Mouse (Mus musculus) embryonic stem cell, embryonic (primary cell): ENCODE data around the gene Hdac7.

ENCODE experiments used
- CTCF ChIA-PET, 4 experiments: fragments of 300-600 bp in 2 of 4; fragments of 350-600 bp in 2 of 4; sonication (Branson Sonifier 250); formaldehyde crosslinking; loops; one replicate each; lab custom pipeline; 2022; ENCODE audit warnings: inconsistent platforms in 2 of 4; lab: Charles Lee
- POLR2A ChIA-PET, 4 experiments: fragments of 300-600 bp in 2 of 4; fragments of 350-600 bp in 2 of 4; sonication (Branson Sonifier 250); formaldehyde crosslinking; loops; one replicate each; lab custom pipeline; 2022; ENCODE audit warnings: antibody characterized with exemption in 4 of 4, inconsistent platforms in 1 of 4; lab: Charles Lee

Hdac7 gene

DNA sequence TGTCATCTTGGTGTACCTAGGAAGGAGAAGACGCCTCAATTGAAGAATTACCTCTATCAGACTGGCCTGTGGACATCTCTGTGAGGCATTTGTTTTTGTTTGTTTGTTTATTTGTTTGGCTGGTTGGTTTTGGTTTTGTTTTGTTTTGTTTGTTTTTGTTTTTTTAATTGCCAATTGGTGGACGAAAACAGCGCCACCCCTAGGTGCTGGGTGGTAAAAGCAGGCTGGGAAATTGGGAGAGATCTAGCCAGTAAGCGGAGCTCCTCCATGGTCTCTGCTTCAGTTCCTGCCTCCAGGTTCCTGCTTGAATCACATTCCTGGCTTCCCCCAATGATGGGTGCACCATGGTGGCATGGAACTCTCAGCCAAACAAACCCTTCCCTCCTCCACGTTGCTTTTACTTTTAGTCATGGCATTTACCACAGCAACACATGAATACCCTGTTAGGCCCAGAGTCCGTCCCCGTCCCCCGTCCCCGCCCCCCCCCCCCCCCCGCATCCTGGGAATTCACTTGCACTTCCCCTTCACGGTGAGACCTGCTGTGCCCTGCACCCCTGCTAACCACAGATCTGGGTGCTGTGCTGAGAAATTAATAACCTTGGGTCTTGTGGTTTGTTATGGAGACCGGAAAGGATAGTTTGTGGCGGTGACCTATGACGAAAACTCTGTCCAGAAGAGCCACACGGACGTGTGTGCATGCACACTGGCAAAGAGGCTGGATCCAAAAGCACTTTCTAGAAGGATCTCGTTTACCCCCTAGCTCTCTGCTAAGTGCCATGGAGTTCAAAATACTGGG, 27.9 kb downstream of the Hdac7 start:
- POLR2A ChIA-PET = interaction anchor here in 2 of 4 experiments (0.6 to 1.1 kb wide), 7 partner anchors 9 to 691 kb away, joined by 3 to 5 read pairs (median 3); no protein-coding TSS in a partner anchor
- CTCF ChIA-PET = interaction anchor here (0.7 to 2.5 kb wide), 19 partner anchors 8 to 149 kb away, joined by 3 to 11 read pairs (median 4); partner anchors contain the start of gene Tmem106c (in 1 of the 4)

DNA sequence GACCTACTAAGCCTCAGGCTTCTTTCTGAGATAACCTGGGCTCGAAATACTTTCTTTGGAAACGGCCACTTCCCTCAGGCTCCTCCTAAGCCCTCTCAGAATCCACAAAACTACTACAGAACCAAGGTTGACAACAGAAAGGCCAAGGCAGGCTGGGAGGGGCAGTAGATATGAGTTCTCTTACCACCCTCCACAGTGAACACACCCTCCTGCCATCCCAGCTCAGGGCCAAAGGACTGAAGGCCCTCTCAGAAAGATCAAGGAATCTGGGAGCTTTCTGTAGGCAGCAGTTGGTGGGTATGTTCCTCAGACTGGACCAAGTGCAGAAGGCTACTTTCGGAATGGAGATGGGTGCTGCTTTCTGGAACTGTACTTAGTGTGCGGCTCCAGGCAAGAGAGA, 29.0 kb downstream of the Hdac7 start:
- POLR2A ChIA-PET = interaction anchor here in 1 of 4 experiments (0.8 kb wide), 1 partner anchor 35 kb away, joined by 3 read pairs; no protein-coding TSS in a partner anchor
- CTCF ChIA-PET = interaction anchor here in 3 of 4 experiments (0.5 to 2.1 kb wide), 7 partner anchors 10 to 1910 kb away, joined by 3 to 11 read pairs (median 3); partner anchors contain the start of gene Cox14 (in 1 of the 3)

DNA sequence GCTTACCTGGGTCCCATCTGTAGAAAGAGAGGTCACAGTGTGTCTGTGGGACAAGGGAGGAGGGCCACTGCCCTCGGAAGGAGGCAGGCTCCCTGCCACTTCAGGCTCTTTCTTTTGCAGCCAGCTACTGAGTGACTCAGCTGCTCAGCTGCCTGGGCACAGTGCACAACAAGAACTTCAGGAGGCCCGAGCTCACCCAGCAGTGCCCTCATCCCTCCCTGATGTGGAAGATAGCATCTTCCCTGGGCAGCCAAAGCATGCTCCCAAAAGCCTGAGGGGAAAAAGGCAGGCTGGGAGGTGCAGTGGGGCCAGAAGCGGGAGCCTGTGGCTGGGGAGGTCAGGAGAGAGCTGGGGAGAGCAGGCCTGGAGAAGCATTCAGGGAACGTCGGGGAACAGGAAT, 29.6 kb downstream of the Hdac7 start:
- POLR2A ChIA-PET = interaction anchor here in 1 of 4 experiments (0.8 kb wide), 1 partner anchor 36 kb away, joined by 3 read pairs; no protein-coding TSS in a partner anchor
- CTCF ChIA-PET = interaction anchor here in 3 of 4 experiments (0.5 to 2.1 kb wide), 7 partner anchors 10 to 1910 kb away, joined by 3 to 11 read pairs (median 4); partner anchors contain the start of gene Cox14 (in 1 of the 3)

DNA sequence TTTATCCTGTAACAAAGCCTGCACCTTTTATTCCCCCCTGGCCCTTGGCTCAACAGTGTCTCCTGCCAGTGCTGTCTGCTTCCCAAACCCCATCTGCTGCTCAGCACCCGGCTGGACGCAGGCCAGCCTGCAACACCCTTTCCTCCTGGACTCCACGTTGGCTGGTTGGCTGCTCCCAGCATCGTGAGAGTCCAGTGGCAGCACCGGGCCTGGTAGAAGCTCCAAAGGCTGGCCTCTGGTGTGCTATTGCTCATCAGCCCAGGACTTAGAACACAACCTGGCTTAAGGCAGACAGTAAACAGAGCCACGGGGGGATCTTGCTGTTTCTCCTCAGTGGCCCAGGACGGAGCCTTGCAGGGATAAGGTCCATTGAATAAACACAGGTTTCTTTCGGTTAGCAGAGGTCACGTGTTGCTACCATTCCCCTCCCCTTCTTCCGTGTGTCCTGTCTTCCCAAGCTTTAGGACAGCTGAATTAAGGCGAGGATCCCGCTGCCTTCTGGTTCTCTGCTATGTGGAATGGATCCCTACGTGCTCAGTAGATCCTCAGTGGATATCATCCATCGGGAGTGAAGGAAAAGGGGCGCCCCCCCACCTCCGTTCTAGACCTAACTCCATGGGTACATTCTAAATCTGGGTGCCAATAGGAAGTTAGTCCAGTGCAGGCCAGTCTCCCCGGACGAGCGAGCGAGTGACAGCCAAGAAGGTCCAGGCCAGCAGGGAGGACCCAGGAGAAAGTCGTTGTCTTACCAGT, 30.7 kb downstream of the Hdac7 start:
- ChIA-PET POLR2A (interaction anchor here in 1 of 4 experiments (0.6 to 0.8 kb wide), 2 partner anchors 8 to 1107 kb away, joined by 3 read pairs; no protein-coding TSS in a partner anchor), CTCF (interaction anchor here in 2 of 4 experiments (0.6 to 3.0 kb wide), 4 partner anchors 11 to 36 kb away, joined by 3 to 13 read pairs (median 6); no protein-coding TSS in a partner anchor)

DNA sequence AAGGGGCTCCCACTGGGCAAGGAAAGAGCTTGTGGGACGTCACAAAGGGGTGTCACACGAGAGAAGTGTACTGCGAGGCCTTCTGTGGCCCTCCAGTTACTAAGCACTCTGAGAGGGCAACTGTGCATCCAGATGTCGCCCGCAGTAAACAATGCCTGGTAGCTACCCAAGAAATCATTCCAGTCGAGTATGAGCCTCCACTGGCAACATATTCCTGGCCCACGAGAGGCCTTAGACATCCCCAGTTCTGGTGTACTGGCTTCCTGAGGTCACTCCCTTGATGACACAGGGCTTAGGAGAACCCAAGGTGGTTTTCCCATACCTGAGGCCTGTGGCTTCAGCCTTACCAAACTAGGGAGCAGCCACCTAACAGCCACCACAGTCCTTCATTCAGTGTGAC, 31.4 kb downstream of the Hdac7 start:
- CTCF ChIA-PET = interaction anchor here in 2 of 4 experiments (0.8 to 3.0 kb wide), 7 partner anchors 12 to 876 kb away, joined by 3 to 13 read pairs (median 6); no protein-coding TSS in a partner anchor
- POLR2A ChIA-PET = interaction anchor here in 2 of 4 experiments (0.5 to 0.6 kb wide), 2 partner anchors 112 to 141 kb away, joined by 3 read pairs; no protein-coding TSS in a partner anchor

DNA sequence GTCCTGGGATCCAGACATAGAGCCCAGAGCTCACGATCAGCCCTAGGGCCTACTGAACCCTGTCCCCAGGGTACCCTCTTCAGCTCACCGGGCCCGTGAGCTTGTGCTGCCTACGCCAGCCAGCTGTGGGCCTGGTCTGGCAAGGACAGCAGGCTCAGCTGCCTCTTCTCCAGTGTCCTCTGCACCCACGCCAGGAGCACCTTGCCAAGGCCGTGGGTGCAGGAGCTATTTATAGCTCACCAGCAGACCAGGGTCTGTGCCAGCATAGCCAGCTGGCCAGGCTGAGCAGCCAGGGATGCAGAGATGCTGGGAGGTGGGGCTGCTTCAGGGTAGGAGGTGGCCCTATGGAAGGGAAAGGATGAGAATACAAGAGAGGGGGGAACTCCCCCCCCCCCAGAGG, 32.2 kb downstream of the Hdac7 start:
- CTCF ChIA-PET = interaction anchor here in 3 of 4 experiments (0.8 to 3.0 kb wide), 8 partner anchors 17 to 875 kb away, joined by 3 to 13 read pairs (median 4); no protein-coding TSS in a partner anchor
- POLR2A ChIA-PET = interaction anchor here in 1 of 4 experiments (0.5 kb wide), 1 partner anchor 208 kb away, joined by 3 read pairs; no protein-coding TSS in a partner anchor

DNA sequence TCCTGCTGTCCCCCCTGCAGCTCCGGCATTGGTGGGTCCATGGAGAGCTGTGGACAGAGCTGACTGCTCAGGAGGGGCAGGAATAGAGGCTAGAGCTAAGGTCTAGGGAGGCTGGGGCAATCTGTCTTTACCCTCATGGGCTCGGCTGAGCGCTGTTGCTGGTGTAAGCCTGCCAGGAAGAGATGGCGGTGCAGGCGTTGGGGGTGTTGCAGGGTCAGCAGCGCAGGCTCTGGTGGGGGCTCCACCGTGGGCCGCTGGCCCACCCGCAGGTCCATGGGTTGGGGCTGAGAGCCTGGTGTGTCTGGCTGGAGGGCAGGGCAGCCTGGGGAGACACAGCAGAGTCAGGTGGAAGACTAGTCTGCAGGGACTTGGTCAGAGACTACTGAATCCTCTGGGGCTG, 33.0 kb downstream of the Hdac7 start:
- CTCF ChIA-PET = interaction anchor here in 2 of 4 experiments (1.2 to 3.0 kb wide), 5 partner anchors 23 to 39 kb away, joined by 3 to 13 read pairs (median 4); no protein-coding TSS in a partner anchor
- POLR2A ChIA-PET = no interaction called here

DNA sequence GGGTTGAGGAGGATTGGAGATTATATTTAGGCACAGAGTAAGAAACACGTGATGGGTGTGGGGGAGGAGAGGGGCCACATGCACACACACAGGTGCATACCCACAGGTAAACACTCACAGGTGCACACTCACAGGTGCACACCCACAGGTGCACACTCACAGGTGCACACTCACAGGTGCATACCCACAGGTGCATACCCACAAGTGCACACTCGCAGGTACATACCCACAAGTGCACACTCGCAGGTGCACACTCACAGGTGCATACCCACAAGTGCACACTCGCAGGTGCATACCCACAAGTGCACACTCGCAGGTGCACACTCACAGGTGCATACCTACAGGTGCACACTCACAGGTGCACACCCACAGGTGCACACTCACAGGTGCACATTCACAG, 33.9 kb downstream of the Hdac7 start:
- ChIA-PET CTCF (interaction anchor here in 3 of 4 experiments (0.6 to 1.1 kb wide), 7 partner anchors 19 to 147 kb away, joined by 3 to 11 read pairs (median 4); no protein-coding TSS in a partner anchor), POLR2A (interaction anchor here in 1 of 4 experiments (1.4 kb wide), 1 partner anchor 10 kb away, joined by 4 read pairs; no protein-coding TSS in a partner anchor)

DNA sequence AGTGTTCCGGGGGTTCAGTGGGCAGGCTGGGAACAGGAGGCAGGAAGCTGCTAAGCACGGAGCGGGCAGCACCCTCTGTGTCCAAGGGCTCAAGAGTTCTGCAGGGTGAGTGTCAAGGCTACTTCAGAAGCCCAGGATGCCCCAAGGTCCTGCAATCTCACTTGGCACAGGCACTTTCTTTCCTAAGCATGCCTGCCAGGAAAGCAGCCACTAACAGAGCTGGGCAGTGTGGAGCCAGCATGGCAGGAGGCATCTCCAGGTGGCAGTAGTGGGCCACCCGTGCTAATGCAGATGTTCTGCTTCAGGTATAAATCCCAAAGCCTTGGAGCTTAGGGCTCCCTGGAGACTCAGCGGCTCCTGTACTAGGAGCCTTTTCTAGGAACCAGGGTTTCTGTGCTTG, 34.4 kb downstream of the Hdac7 start:
- ChIA-PET POLR2A (interaction anchor here in 1 of 4 experiments (1.4 kb wide), 1 partner anchor 9 kb away, joined by 4 read pairs; no protein-coding TSS in a partner anchor), CTCF (interaction anchor here in 3 of 4 experiments (0.6 to 1.1 kb wide), 7 partner anchors 19 to 146 kb away, joined by 3 to 11 read pairs (median 4); no protein-coding TSS in a partner anchor)

DNA sequence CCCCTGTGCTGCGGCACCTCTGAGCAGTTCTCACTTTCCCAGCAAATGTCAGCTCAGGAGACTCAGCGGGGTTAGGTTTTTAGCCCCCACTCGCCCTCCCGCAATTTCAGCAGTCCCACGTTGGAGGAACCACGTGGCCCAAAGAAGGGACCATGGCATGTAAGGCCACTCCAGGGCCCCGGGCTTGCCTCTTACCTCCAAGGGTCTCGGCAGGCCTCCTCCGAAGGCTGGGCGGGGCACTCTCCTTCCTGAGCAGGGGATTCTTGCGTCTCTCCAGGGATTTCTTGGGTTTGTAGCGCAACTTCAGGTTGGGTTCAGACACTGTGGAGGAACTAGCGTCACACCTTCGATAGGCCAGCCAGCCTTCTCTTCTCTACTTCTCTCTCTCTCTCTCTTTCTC, 35.1 kb downstream of the Hdac7 start:
- CTCF ChIA-PET = interaction anchor here in 3 of 4 experiments (0.8 to 1.5 kb wide), 4 partner anchors 8 to 837 kb away, joined by 3 read pairs; no protein-coding TSS in a partner anchor
- POLR2A ChIA-PET = interaction anchor here in 1 of 4 experiments (1.2 to 1.4 kb wide), 2 partner anchors 8 to 11 kb away, joined by 3 to 4 read pairs; no protein-coding TSS in a partner anchor

DNA sequence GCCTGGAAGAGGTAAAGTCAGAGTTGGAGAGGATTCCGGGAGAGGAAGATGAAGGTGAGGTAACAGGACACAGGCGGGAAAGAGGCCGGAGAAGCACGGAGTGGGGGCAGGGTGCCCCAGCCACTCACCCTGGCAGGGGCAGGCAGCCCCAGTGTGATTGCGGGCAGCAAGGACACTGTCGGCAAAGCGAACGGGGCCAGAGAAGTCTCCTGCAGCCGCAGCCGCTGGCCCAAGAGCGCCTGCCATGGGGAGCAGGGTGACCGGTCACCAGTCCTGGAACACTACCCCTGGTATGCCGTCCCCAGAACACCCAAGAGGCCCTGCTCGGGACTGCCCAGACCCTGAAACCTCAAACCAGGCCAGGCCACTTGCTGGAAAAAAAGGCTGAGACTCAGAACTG, 35.8 kb downstream of the Hdac7 start:
- ChIA-PET CTCF (interaction anchor here in 3 of 4 experiments (0.8 to 1.5 kb wide), 4 partner anchors 9 to 836 kb away, joined by 3 read pairs; no protein-coding TSS in a partner anchor), POLR2A (interaction anchor here in 1 of 4 experiments (1.2 kb wide), 1 partner anchor 12 kb away, joined by 3 read pairs; no protein-coding TSS in a partner anchor)

DNA sequence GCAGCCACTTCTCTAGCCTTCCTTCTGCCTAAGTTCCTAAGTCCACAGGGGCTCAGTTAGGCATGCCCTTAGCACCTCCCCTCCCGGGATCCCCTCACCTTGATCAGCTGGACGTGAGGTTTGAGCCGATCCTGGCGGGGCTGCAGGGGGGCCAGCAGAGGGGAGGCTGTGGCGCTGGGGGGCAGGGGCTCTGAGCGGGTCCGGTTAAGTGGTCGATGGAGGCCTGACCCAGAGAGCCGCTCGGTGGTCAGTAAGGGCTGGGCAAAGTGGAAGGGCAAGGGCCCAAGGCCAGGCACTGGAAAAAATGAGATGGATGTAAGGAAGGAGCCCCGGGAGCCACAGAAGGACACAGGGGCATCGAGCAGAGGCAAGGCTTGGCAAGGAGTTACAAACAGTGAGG, 36.4 kb downstream of the Hdac7 start:
- ChIA-PET POLR2A (no interaction called here), CTCF (interaction anchor here in 1 of 4 experiments (1.5 kb wide), 1 partner anchor 9 kb away, joined by 3 read pairs; no protein-coding TSS in a partner anchor)

DNA sequence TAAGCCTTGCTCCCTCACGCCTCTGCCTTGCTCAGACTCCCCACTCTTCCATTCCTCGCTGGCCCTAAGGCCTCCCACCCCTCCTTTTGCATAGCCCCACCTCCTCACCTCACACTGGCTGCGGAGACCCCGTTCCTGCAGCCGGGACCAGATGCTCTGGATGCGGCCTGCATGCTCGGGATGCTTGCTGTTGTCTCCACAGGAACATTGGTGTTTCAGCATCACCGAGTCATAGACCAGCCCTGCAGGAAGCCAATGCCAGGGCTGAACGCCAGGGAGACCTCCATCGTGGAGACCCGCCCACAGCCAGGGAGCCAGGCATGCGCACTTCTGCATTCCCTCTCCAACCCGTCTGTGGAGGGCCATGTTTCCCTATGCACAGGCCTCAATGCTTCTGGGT, 41.7 kb downstream of the Hdac7 start:
- ChIA-PET POLR2A (interaction anchor here in 3 of 4 experiments (0.6 to 1.5 kb wide), 4 partner anchors 14 to 1311 kb away, joined by 3 to 11 read pairs (median 5); no protein-coding TSS in a partner anchor), CTCF (interaction anchor here in 3 of 4 experiments (0.6 to 2.7 kb wide), 3 partner anchors 24 to 48 kb away, joined by 3 to 16 read pairs (median 7); no protein-coding TSS in a partner anchor)

DNA sequence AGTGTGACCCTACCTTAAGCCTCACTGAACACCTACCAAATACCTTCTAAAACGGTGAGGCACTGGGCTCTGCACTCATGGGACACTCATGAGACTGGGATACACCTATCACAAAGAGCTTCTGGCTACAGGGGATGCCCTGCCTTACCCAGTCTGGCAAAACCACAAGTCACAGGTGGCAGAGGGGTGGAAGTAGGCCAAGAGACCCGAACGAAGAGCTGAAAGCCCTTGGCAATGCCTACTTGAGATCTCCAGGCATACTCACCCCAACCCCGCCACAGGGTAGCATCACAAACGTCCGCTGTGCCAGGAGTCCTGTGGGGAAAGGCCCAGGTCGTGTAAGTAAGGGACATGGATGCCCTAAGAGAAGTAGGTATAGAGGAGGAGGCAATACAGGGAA, 42.5 kb downstream of the Hdac7 start:
- POLR2A ChIA-PET = interaction anchor here in 2 of 4 experiments (1.0 to 1.5 kb wide), 3 partner anchors 14 to 20 kb away, joined by 4 to 5 read pairs (median 5); no protein-coding TSS in a partner anchor
- CTCF ChIA-PET = interaction anchor here in 2 of 4 experiments (1.5 to 2.7 kb wide), 3 partner anchors 48 to 137 kb away, joined by 5 to 16 read pairs (median 7); no protein-coding TSS in a partner anchor

DNA sequence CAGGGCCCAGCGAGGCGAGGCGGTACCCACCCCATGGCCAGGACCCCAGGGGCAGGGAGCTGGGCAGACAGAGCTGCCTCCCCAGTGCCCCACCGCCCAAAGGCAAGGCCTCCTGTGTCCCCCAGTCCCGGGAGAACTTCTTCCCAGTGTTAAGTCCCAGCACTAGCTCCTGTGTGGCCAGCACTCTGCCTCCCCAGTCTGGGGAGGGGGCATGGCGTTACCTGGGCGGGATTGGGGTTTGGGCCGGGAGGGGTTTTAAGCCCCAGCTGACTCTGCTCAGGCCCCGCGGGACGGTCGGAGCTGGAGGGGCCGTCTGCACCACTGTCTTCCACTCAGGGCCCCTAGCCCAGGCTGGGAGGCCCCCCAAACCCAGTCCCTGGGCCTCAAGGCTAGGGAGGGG, 43.4 kb downstream of the Hdac7 start:
- POLR2A ChIA-PET = interaction anchor here in 2 of 4 experiments (0.7 to 1.3 kb wide), 4 partner anchors 9 to 856 kb away, joined by 3 to 4 read pairs (median 3); no protein-coding TSS in a partner anchor

DNA sequence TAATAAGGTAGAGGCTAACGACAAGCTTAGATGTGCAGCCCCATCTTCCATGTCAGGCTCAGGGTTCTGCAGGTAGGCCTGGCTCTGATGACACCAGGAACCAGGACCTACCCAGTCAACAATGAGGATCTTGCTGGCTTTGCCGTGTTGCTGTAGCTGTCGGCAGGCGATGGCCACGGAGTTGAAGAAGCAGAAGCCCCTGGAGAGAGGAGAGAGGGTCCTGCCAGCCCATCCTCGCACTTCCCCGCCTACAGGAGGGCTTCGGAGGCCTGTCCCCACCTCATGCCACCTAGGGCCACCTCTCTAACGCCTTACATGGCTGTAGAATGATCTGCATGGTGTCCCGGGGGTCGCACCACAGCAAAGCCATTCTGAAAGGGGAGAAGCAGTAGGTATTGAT, 44.9 kb downstream of the Hdac7 start:
- ChIA-PET POLR2A (interaction anchor here in 1 of 4 experiments (1.1 kb wide), 1 partner anchor 855 kb away, joined by 3 read pairs; no protein-coding TSS in a partner anchor), CTCF (interaction anchor here in 1 of 4 experiments (0.9 to 1.8 kb wide), 3 partner anchors 11 to 23 kb away, joined by 3 to 4 read pairs (median 3); no protein-coding TSS in a partner anchor)

More for the DNA sequence above, 43.4 kb downstream of the Hdac7 start:
- CTCF ChIA-PET = interaction anchor here (1.0 to 2.7 kb wide), 10 partner anchors 13 to 136 kb away, joined by 3 to 16 read pairs (median 4); no protein-coding TSS in a partner anchor

DNA sequence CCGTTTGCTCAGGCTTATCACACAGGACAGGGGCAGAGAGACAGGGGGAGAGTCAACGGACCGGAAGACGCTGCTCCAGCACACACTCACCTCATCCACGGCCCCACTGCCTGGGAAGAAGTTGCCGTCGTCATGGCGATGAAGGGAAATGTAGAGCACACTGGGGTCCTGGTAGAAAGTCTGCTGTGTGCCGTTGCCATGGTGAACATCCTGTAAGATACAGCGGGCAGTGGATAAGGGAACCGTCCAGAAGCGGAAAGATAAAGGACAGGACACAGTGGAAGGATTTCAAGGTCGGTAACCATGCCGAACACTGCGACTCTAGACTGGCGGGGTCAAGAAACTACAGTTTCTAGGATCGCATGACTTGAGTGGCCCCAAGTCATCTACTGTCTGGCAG, 46.2 kb downstream of the Hdac7 start:
- ChIA-PET CTCF (no interaction called here), POLR2A (no interaction called here)
